Mouse (Mus musculus) hematopoietic multipotent progenitor cell, adult 10-12 weeks (in vitro differentiated cells): Measurements from ENCODE around the gene Rbm48. TPM values are rescaled to one million over a fixed set of nuclear protein-coding genes. Genes with fewer than 3 reads are reported as not detected.

Experiments
- polyA plus RNA-seq: library from polyadenylated mRNA; stranded (reverse); fragments of >175 nt; gene quantifications from 2 replicates; pipeline ENCODE4 v1.2.3, GENCODE M21; 2012; ENCODE audit warnings: low replicate concordance

Gene Rbm48
- 4.5 and 4.7 TPM in 2 replicates for polyA plus RNA-seq

DNA sequence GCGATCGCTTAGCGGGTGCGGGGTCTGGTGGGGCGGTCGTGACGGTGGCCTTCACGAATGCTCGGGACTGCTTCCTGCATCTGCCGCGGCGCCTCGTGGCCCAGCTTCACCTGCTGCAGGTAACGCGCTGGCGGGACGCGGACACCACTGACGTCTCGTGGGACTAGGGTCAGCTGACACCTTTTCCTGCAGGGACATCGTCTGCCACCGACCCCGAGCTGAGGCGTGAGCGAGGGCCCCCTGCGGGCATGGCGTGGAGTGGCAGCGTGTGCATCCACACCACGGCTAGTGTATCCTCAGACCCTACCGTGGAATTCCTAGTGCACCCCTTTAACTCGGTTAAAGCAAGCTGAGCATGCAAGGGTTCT is at the start of gene Rbm48:
TSS of gene Rbm48 (minus strand) at position 187 of the 368 bp plus-strand sequence.

DNA sequence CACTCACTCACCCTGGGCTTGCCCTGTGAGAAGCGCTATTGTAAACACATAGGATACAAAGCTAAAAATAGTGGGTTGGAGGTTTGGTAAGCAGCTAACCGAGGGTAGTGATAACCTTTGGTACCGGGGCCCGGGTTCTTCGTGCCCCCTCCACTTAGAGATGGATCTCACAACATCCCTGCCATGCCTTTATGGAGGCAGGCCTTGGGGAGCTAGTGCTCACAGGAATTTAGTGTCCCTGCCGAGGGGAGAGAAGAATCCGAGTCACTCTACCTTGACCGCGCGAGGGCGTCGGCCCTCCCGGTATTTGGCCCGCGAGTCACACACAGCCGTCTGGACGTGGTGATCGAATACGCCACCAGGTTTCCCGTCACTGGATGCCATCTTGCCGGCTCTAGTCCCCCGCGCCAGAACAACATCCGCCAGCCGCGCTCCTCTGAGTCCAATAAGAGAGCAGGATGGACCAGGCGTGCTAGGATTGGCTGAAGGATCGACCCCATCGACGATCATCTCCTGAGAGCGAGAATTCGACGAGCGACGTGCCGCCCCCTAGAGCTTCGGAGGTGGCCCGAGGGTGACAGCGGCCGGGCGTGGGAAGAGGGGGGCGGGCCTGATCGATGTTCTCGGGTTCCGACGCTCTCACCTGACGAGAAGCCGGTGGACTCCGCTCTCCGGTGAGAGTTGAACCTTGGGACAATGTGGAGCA is 539 bp downstream of the Rbm48 start, which contains the start of gene Pex1:
TSS of gene Pex1 (plus strand) at position 374 of the 706 bp plus-strand sequence.

DNA sequence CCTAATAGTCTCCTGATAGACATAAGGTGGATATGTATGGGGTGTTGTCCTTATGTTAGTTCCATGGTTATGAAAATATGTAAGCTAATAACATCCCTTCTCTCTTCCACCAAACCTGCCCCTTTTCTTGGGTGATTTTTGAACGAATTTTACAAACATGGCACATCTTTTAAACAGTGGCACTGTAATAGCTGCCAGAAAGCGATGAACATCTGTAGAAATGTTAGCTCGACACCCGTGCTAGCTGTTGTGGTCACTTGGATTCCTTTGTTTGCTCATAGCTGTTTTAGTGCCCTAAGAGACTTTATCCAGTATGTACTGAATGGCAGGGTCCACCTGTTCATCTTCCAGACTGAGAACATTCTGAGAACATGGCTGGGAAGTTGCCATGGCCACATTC is 25.1 kb downstream of the Rbm48 start, which contains the start of gene 1700109H08Rik:
TSS of gene 1700109H08Rik (plus strand) at position 301 of the 400 bp plus-strand sequence.

DNA sequence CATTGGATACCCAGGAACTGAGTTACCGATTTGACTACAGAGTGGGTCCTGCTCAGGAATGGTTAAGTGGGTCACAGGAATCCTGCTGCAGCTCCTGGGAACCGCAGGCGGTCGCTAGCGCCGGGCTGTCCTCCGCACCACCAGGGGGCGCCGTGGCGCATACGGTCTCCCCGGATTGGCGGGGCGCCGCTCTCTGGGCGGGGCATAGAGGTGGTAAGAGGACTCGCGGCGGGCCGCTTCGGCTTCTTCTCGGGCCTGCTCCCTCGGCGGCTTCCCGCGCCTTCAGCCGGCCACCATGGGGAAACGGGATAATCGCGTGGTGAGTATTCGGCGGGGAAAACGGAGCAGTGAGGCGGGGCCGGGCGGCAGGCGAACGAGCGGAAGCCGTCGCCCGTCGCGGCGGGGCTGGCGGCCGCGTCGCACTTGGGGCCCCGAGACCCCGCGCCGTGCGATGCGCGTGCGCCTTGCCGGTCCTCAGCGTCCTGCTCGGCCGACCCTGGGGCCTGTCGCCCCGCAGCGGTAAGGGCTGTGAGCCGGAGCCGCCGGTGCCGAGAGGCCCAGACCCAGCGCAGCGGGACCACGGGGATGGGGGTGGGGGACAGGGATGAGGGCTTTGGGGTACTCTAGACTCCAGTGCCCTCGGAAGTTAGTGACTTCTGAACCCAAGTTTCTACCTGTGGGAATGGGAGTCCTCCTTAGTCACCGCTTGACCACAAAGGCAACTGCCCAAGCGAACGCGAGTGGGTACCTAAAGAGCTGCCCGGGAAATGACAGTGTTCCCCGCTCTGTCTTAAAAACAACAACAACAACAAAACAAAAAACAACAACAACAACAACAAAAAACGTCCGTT is 52.5 kb downstream of the Rbm48 start, which contains the start of gene Fam133b:
TSS of gene Fam133b (plus strand) at position 205 of the 851 bp plus-strand sequence.

Other genes starting within 250 kb of the Rbm48 start
- 6.4 and 18.0 TPM in 2 replicates for gene Fam133b, start 52.8 kb downstream of the Rbm48 start, polyA plus RNA-seq
- 0.49 and 0.57 TPM in 2 replicates for gene 1700109H08Rik, start 25.0 kb downstream of the Rbm48 start, polyA plus RNA-seq
- 1.6 and 4.0 TPM in 2 replicates for gene Pex1, start 519 bp downstream of the Rbm48 start, polyA plus RNA-seq
- gene Tmbim7, start 54.6 kb upstream of the Rbm48 start, polyA plus RNA-seq, result not detected in 2 replicates
- 23.5 and 35.2 TPM in 2 replicates for gene Gatad1, start 60.6 kb upstream of the Rbm48 start, polyA plus RNA-seq
- 10.9 and 15.7 TPM in 2 replicates for gene Ankib1, start 206.3 kb upstream of the Rbm48 start, polyA plus RNA-seq
- 7.4 TPM in 2 replicates for gene Krit1, start 206.6 kb upstream of the Rbm48 start, polyA plus RNA-seq
- 0.07 TPM in 1 of 2 replicates, not detected in the other for gene Lrrd1, start 248.6 kb upstream of the Rbm48 start, polyA plus RNA-seq